Mouse (Mus musculus): ENCODE measurements around the gene Upk3a. TPM values are rescaled to one million over a fixed set of nuclear protein-coding genes. Genes with fewer than 3 reads are reported as not detected.
"Not testable (repeated sequence)": the region's sequence is repeated elsewhere in the genome, so short reads cannot be mapped to it uniquely, and the experiment has no call there.

The Upk3a gene
- polyA plus RNA-seq, 1 experiment from 2014 or later, result not detected

DNA sequence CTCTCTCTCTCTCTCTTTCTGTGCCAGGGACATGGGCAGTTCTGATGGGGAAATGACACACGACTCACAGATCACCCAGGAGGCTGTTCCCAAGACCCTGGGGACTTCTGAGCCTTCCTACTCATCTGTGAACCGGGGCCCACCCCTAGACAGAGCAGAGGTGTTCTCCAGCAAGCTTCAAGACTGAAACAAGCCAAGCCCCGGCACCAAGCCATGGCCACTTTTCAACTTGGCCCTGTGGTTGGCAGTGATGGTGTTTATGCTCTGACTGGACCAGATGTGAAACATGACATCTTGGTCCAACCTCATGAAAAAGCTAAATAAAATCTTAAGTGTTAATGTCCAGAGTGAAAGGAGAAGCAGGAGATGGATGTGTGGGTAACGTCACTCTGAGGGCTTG lies 5.3 kb downstream of the Upk3a start:
- Histone ChIP-seq H3K4me2 (ENCODE audit: low read depth, low read length) (no peak overlapping the region), H3K27me3 (ENCODE audit: control insufficient read depth, insufficient read depth, low read depth, low read length) (peaks cover 3% of the 10 kb centered on the region), H3K9me3 (replicated peaks; ENCODE audit: control insufficient read depth, low read length) (no peaks in the 10 kb centered on the region), H3K9ac (ENCODE audit: low read depth, low read length) (no peak overlapping the region), H3K36me3 (ENCODE audit: control insufficient read depth, insufficient read depth) (no peaks in the 10 kb centered on the region), H3K27ac (ENCODE audit: low read length) (no peak overlapping the region), H3K4me3 (ENCODE audit: low read depth, low read length) (no peak overlapping the region), H3K4me1 (ENCODE audit: control insufficient read depth, low read depth, low read length) (no peaks in the 10 kb centered on the region)
- 52% methylated on average over 4 of the region's 4 CpGs for WGBS (ENCODE audit: insufficient replicate concordance)
- ATAC-seq (ENCODE audit: low read depth), result no peak

DNA sequence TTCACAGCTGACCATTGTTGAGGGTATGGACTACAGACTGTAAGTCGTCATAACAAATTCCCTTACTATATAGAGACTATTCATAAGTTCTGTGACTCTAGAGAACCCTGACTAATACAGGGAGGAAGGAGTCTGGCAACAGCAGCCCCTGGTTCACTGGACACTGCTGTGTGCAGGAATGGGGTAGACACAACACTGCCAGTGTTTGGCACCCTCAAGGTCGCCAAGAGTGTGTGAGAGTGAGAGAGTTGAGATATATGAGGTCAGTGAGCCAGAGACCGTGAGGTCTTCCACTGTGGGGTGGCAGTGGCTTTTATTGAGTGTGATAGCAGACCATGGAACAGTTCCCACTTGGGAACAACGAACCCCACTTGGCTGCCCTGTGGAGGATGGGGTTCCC lies 9.3 kb downstream of the Upk3a start:
- no peaks in the 10 kb centered on the region for H3K27me3 ChIP-seq (ENCODE audit: control insufficient read depth, insufficient read depth, low read depth, low read length)
- no peak overlapping the region for H3K4me3 ChIP-seq (ENCODE audit: low read depth, low read length)
- no peaks in the 10 kb centered on the region for H3K9me3 ChIP-seq (replicated peaks; ENCODE audit: control insufficient read depth, low read length)
- no peak overlapping the region for H3K27ac ChIP-seq (ENCODE audit: low read length)
- no peak overlapping the region for H3K4me2 ChIP-seq (ENCODE audit: low read depth, low read length)
- H3K4me1 ChIP-seq (ENCODE audit: control insufficient read depth, low read depth, low read length), result no peaks in the 10 kb centered on the region
- WGBS (ENCODE audit: insufficient replicate concordance), result 45% methylated on average over 4 of the region's 4 CpGs
- ATAC-seq (ENCODE audit: low read depth), result no peak
- H3K9ac ChIP-seq (ENCODE audit: low read depth, low read length), result no peak overlapping the region
- H3K36me3 ChIP-seq (ENCODE audit: control insufficient read depth, insufficient read depth), result no peaks in the 10 kb centered on the region

DNA sequence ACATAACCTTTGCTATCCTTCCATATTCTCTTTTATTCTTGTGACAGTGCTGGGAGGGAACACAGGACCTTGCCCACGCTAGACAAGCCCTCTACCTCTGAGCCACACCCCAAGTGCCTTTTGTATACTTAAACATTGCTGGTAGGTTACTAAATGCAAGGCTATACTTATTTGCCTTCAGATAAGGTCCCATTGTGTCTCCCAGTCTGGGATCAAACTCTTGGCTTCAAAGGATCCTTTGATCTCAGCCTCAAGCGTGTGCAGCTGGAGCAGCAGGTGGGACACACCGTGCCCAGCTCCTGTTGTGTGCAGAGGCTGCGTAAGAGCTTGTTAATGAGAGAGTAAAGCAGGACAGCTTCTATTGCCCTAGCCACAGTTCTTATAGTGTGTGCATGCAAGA lies 10.8 kb downstream of the Upk3a start:
- Histone ChIP-seq H3K9ac (ENCODE audit: low read depth, low read length) (no peak overlapping the region), H3K4me3 (ENCODE audit: low read depth, low read length) (no peak overlapping the region), H3K36me3 (ENCODE audit: control insufficient read depth, insufficient read depth) (no peaks in the 10 kb centered on the region), H3K4me1 (ENCODE audit: control insufficient read depth, low read depth, low read length) (no peaks in the 10 kb centered on the region), H3K27ac (ENCODE audit: low read length) (no peak overlapping the region), H3K9me3 (replicated peaks; ENCODE audit: control insufficient read depth, low read length) (no peaks in the 10 kb centered on the region), H3K4me2 (ENCODE audit: low read depth, low read length) (no peak overlapping the region), H3K27me3 (ENCODE audit: control insufficient read depth, insufficient read depth, low read depth, low read length) (no peaks in the 10 kb centered on the region)
- no peak for ATAC-seq (ENCODE audit: low read depth)
- WGBS (ENCODE audit: insufficient replicate concordance), result 58% methylated on average over 4 of the region's 4 CpGs

DNA sequence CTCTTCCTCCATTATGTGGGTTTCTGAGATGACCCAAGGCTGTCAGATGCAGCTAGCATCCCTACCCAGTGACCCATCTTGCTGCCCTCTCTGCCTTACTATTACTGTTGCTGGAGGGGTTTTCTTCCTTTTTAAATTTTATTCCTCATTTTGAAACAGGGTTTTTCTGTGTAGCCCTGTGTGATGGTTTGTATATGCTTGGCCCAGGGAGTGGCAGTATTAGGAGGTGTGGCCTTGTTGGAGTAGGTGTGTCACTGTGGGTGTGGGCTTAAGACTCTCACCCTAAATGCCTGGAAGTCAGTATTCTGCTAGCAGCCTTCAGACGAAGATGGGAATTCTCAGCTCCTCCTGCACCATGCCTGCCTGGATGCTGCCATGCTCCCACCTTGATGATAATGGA lies 11.7 kb downstream of the Upk3a start, which contains the start of gene Fam118a:
Fam118a (plus strand) TSS at position 301 of the 400 bp plus-strand sequence.
- H3K4me2 ChIP-seq (ENCODE audit: low read depth, low read length); H3K4me3 ChIP-seq (ENCODE audit: low read depth, low read length); H3K36me3 ChIP-seq (ENCODE audit: control insufficient read depth, insufficient read depth); H3K27me3 ChIP-seq (ENCODE audit: control insufficient read depth, insufficient read depth, low read depth, low read length); H3K9me3 ChIP-seq (replicated peaks; ENCODE audit: control insufficient read depth, low read length); H3K27ac ChIP-seq (ENCODE audit: low read length); ATAC-seq (ENCODE audit: low read depth); H3K9ac ChIP-seq (ENCODE audit: low read depth, low read length); H3K4me1 ChIP-seq (ENCODE audit: control insufficient read depth, low read depth, low read length): not testable (repeated sequence)
- 37% methylated on average over 1 of the region's 1 CpGs for WGBS (ENCODE audit: insufficient replicate concordance)

DNA sequence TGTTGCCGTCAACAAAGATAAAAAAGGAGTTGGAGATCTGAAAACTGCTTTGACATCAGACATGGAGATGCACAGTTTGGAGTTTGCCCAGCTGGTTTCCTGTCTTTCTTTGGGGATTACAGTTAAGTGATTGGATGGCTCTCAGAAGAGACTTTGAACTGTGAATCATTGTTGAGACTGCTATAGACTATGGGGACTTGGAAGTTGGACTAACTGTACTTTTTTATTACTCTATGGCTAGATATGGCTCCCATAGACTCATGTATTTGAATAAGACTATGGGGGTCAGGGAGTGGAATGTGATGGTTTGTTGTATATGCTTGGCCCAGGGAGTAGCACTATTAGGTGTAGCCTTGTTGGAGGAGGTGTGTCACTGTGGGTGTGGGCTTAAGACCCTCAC lies 13.7 kb downstream of the Upk3a start:
- not testable (repeated sequence) for H3K36me3 ChIP-seq (ENCODE audit: control insufficient read depth, insufficient read depth); H3K27ac ChIP-seq (ENCODE audit: low read length); H3K9me3 ChIP-seq (replicated peaks; ENCODE audit: control insufficient read depth, low read length); ATAC-seq (ENCODE audit: low read depth); H3K4me2 ChIP-seq (ENCODE audit: low read depth, low read length); H3K27me3 ChIP-seq (ENCODE audit: control insufficient read depth, insufficient read depth, low read depth, low read length); H3K4me1 ChIP-seq (ENCODE audit: control insufficient read depth, low read depth, low read length); H3K9ac ChIP-seq (ENCODE audit: low read depth, low read length); H3K4me3 ChIP-seq (ENCODE audit: low read depth, low read length)
- 28% methylated on average over 1 of the region's 1 CpGs for WGBS (ENCODE audit: insufficient replicate concordance)

DNA sequence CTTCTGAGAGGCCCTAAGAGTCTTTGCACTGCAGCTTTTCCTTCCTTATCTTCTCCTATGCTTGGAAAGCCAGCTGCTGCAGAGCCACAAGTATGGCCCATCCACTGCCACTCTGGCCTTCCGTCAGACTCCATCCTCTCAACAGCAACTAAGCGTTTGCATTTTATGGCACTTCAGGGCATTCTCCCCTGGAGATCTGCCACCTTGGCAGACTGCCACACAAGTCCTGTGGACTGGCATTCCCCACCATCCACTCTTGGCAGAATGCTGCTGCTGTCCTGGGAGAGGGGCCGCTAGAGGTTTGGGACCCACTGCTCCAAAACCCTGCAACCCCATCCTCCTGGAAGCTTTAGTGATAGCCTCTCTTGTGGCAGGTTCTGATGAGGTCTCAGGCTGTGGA lies 14.9 kb downstream of the Upk3a start:
- no peak overlapping the region for H3K27ac ChIP-seq (ENCODE audit: low read length)
- H3K9ac ChIP-seq (ENCODE audit: low read depth, low read length), result no peak overlapping the region
- H3K9me3 ChIP-seq (replicated peaks; ENCODE audit: control insufficient read depth, low read length), result no peaks in the 10 kb centered on the region
- no peaks in the 10 kb centered on the region for H3K27me3 ChIP-seq (ENCODE audit: control insufficient read depth, insufficient read depth, low read depth, low read length)
- H3K4me2 ChIP-seq (ENCODE audit: low read depth, low read length), result no peak overlapping the region
- H3K4me1 ChIP-seq (ENCODE audit: control insufficient read depth, low read depth, low read length), result peaks cover 6% of the 10 kb centered on the region
- H3K36me3 ChIP-seq (ENCODE audit: control insufficient read depth, insufficient read depth), result no peaks in the 10 kb centered on the region
- WGBS (ENCODE audit: insufficient replicate concordance), result 50% methylated on average over 3 of the region's 3 CpGs
- ATAC-seq (ENCODE audit: low read depth), result no peak
- no peak overlapping the region for H3K4me3 ChIP-seq (ENCODE audit: low read depth, low read length)

DNA sequence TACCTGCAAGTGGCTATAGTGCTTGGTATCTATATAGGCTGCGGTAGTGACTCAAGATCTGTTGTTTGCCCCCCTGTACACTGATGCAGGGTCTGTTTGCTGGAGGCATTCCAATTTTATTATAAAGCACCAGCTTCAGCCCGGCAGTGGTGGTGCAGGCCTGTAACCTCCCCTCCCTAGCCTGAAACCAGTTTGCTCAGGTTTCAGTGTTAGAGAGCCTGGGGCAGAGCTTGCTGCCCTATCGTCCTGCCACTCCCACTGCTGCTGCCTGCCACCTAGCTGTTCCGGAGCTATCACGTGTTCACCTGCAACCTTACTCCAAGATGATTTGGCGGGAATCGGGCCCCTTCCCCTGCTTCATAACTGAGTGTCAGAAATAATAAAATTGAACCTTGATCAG lies 17.0 kb downstream of the Upk3a start:
- H3K4me1 ChIP-seq (ENCODE audit: control insufficient read depth, low read depth, low read length); H3K36me3 ChIP-seq (ENCODE audit: control insufficient read depth, insufficient read depth); H3K9me3 ChIP-seq (replicated peaks; ENCODE audit: control insufficient read depth, low read length); H3K27me3 ChIP-seq (ENCODE audit: control insufficient read depth, insufficient read depth, low read depth, low read length); H3K27ac ChIP-seq (ENCODE audit: low read length); ATAC-seq (ENCODE audit: low read depth); H3K9ac ChIP-seq (ENCODE audit: low read depth, low read length); H3K4me3 ChIP-seq (ENCODE audit: low read depth, low read length); H3K4me2 ChIP-seq (ENCODE audit: low read depth, low read length): not testable (repeated sequence)
- WGBS (ENCODE audit: insufficient replicate concordance), result 55% methylated on average over 7 of the region's 7 CpGs

DNA sequence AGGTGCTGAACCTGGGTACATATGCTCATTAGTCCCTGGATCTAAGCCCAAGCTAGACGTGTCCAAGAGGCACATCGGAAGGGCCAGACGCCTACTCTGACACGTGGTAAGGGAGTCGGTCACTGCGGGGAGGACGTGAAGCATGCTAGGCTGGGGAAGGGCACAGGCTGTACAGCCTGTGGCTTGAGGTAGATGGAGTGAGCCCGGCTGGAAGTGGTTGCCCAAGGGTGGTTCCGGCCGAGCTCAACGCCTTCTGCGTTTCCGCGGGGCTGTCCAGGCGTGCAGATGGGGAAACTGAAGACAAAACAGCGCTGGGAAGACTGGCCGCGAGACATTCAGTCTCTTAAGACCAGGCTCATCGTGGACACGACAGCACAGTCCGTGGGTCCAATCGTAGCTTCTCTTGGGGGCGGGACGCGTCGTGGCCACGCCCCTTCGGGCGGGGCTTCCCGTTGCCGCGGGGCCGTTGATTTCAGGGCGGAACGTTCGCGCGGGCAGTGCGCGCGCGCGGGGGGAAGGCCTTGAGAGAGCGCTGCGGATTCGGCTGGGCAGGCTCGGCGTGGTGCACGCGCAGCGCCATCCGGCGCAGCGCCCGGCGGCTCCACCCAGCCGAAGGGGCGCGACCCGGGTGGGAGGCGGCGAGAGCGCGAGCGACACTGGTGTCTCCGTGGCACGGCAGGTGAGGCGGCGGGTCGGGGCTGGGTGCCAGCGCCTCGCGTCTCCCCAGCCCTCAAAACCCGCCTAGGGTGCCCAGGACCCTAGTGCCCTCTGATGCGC lies 19.8 kb downstream of the Upk3a start:
- Histone ChIP-seq H3K9me3 (replicated peaks; ENCODE audit: control insufficient read depth, low read length) (no peaks in the 10 kb centered on the region), H3K27me3 (ENCODE audit: control insufficient read depth, insufficient read depth, low read depth, low read length) (no peaks in the 10 kb centered on the region), H3K4me1 (ENCODE audit: control insufficient read depth, low read depth, low read length) (peaks cover 9% of the 10 kb centered on the region), H3K36me3 (ENCODE audit: control insufficient read depth, insufficient read depth) (no peaks in the 10 kb centered on the region), H3K4me3 (ENCODE audit: low read depth, low read length) (peak overlapping the region; percentile 74), H3K27ac (ENCODE audit: low read length) (peak overlapping the region; percentile 66), H3K4me2 (ENCODE audit: low read depth, low read length) (peak overlapping the region; percentile 86), H3K9ac (ENCODE audit: low read depth, low read length) (peak overlapping the region; percentile 73)
- peak; percentile 95 for ATAC-seq (ENCODE audit: low read depth)
- WGBS (ENCODE audit: insufficient replicate concordance), result under 1% methylated on average over 54 of the region's 75 CpGs

DNA sequence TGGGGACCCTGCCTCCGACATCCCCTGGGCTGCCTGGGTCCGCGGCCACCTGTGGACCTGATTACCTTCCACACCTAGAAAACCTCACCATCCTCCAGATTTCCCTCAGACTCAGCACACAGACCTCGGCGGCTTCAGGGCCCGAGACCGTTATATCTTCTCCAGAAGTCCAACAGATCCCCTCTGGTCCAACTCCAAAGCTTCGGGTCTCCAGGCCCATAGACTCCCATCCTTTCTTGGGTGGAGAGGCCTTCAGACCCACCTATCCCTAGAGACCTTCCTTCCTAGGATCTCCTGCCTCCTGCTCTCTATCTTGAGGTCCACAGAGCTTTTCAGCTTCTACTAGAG lies 20.4 kb downstream of the Upk3a start:
- WGBS (ENCODE audit: insufficient replicate concordance), result 3% methylated on average over 8 of the region's 8 CpGs
- Histone ChIP-seq H3K4me3 (ENCODE audit: low read depth, low read length) (peak overlapping the region; percentile 74), H3K4me2 (ENCODE audit: low read depth, low read length) (peak overlapping the region; percentile 86), H3K27me3 (ENCODE audit: control insufficient read depth, insufficient read depth, low read depth, low read length) (no peaks in the 10 kb centered on the region), H3K27ac (ENCODE audit: low read length) (peak overlapping the region; percentile 8; the same call in 1 of the 2 replicates), H3K9me3 (replicated peaks; ENCODE audit: control insufficient read depth, low read length) (no peaks in the 10 kb centered on the region), H3K36me3 (ENCODE audit: control insufficient read depth, insufficient read depth) (no peaks in the 10 kb centered on the region), H3K9ac (ENCODE audit: low read depth, low read length) (peak overlapping the region; percentile 73), H3K4me1 (ENCODE audit: control insufficient read depth, low read depth, low read length) (peaks cover 11% of the 10 kb centered on the region)
- ATAC-seq (ENCODE audit: low read depth), result no peak

Measured in liver, embryonic 16.5 days (tissue).